Mouse (Mus musculus): ENCODE data around the gene Lrrk2. TPM values are rescaled to one million over a fixed set of nuclear protein-coding genes. Genes with fewer than 3 reads are reported as not detected.

Lrrk2 gene
- polyA plus RNA-seq (2012; rRNA removed), result 1.0 and 1.4 TPM in 2 replicates

GRCm38 (mm10) chr15:91672645-91673568 is at the start of gene Lrrk2:
TSS of gene Lrrk2 (plus strand) at chr15:91673175.
- peak; percentile 43 for DNase-seq
- H3K27me3 ChIP-seq (ENCODE audit: control insufficient read depth, insufficient read depth, low read length), result no peaks in the 10 kb centered on the region
- no peak within 1 kb of the TSS for H3K27ac ChIP-seq (ENCODE audit: control insufficient read depth, insufficient read depth, low read length)
- H3K36me3 ChIP-seq (ENCODE audit: control insufficient read depth, insufficient read depth, low read length), result no peaks in the 10 kb centered on the region
- peak within 1 kb of the TSS; percentile 51 for H3K4me3 ChIP-seq (ENCODE audit: control insufficient read depth, insufficient read depth, low read length)
- WGBS, result 5% methylated on average over 40 of the region's 40 CpGs
- H3K4me1 ChIP-seq (replicated peaks; ENCODE audit: control insufficient read depth, insufficient read depth, low read length), result 0 out of 2 replicates have a peak, but pooled peaks cover 4% of the 10 kb centered on the region
- TF ChIP-seq POLR2A (IDR thresholded peaks at IDR 0.05; ENCODE audit: control insufficient read depth, extremely low read depth, insufficient read depth, low read length, poor library complexity), result no peak
- TF ChIP-seq CTCF (IDR thresholded peaks at IDR 0.05; ENCODE audit: borderline replicate concordance, control insufficient read depth, extremely low read depth, insufficient read depth, low read length, poor library complexity), result no peak

GRCm38 (mm10) chr15:91624475-91624874 is 48.5 kb upstream of the Lrrk2 start:
- H3K27ac ChIP-seq (ENCODE audit: control insufficient read depth, insufficient read depth, low read length), result no peak overlapping the region
- DNase-seq, result no peak

GRCm38 (mm10) chr15:91629137-91629536 is 43.8 kb upstream of the Lrrk2 start:
- no peak overlapping the region for H3K4me3 ChIP-seq (ENCODE audit: control insufficient read depth, insufficient read depth, low read length)
- 28% methylated on average over 3 of the region's 3 CpGs for WGBS
- H3K36me3 ChIP-seq (ENCODE audit: control insufficient read depth, insufficient read depth, low read length), result no peaks in the 10 kb centered on the region
- peaks cover 4% of the 10 kb centered on the region for H3K4me1 ChIP-seq (replicated peaks; ENCODE audit: control insufficient read depth, insufficient read depth, low read length)
- H3K27ac ChIP-seq (ENCODE audit: control insufficient read depth, insufficient read depth, low read length), result no peak overlapping the region
- no peak for DNase-seq
- no peaks in the 10 kb centered on the region for H3K27me3 ChIP-seq (ENCODE audit: control insufficient read depth, insufficient read depth, low read length)
- TF ChIP-seq CTCF (IDR thresholded peaks at IDR 0.05; ENCODE audit: borderline replicate concordance, control insufficient read depth, extremely low read depth, insufficient read depth, low read length, poor library complexity) (no peak), POLR2A (IDR thresholded peaks at IDR 0.05; ENCODE audit: control insufficient read depth, extremely low read depth, insufficient read depth, low read length, poor library complexity) (no peak)

More at GRCm38 (mm10) chr15:91624475-91624874, 48.5 kb upstream of the Lrrk2 start:
- Histone ChIP-seq H3K27me3 (ENCODE audit: control insufficient read depth, insufficient read depth, low read length) (no peaks in the 10 kb centered on the region), H3K36me3 (ENCODE audit: control insufficient read depth, insufficient read depth, low read length) (no peaks in the 10 kb centered on the region), H3K4me3 (ENCODE audit: control insufficient read depth, insufficient read depth, low read length) (no peak overlapping the region), H3K4me1 (replicated peaks; ENCODE audit: control insufficient read depth, insufficient read depth, low read length) (peaks cover 4% of the 10 kb centered on the region)
- TF ChIP-seq POLR2A (IDR thresholded peaks at IDR 0.05; ENCODE audit: control insufficient read depth, extremely low read depth, insufficient read depth, low read length, poor library complexity) (no peak), CTCF (IDR thresholded peaks at IDR 0.05; ENCODE audit: borderline replicate concordance, control insufficient read depth, extremely low read depth, insufficient read depth, low read length, poor library complexity) (no peak)
- WGBS, result 85% methylated on average over 2 of the region's 2 CpGs

- no peaks in the 10 kb centered on the region for H3K27me3 ChIP-seq (ENCODE audit: control insufficient read depth, insufficient read depth, low read length)
- H3K4me3 ChIP-seq (ENCODE audit: control insufficient read depth, insufficient read depth, low read length), result no peak overlapping the region
- H3K27ac ChIP-seq (ENCODE audit: control insufficient read depth, insufficient read depth, low read length), result no peak overlapping the region
- H3K36me3 ChIP-seq (ENCODE audit: control insufficient read depth, insufficient read depth, low read length), result no peaks in the 10 kb centered on the region
- H3K4me1 ChIP-seq (replicated peaks; ENCODE audit: control insufficient read depth, insufficient read depth, low read length), result peaks cover 4% of the 10 kb centered on the region
- TF ChIP-seq POLR2A (IDR thresholded peaks at IDR 0.05; ENCODE audit: control insufficient read depth, extremely low read depth, insufficient read depth, low read length, poor library complexity) (no peak), CTCF (IDR thresholded peaks at IDR 0.05; ENCODE audit: borderline replicate concordance, control insufficient read depth, extremely low read depth, insufficient read depth, low read length, poor library complexity) (no peak)
- no peak for DNase-seq
- 89% methylated on average over 4 of the region's 4 CpGs for WGBS
These were observed 40.5 kb upstream of the Lrrk2 start for GRCm38 (mm10) chr15:91632473-91632872.

GRCm38 (mm10) chr15:91633051-91633450 is 39.9 kb upstream of the Lrrk2 start:
- DNase-seq, result no peak
- no peak overlapping the region for H3K27ac ChIP-seq (ENCODE audit: control insufficient read depth, insufficient read depth, low read length)
- no peaks in the 10 kb centered on the region for H3K36me3 ChIP-seq (ENCODE audit: control insufficient read depth, insufficient read depth, low read length)
- H3K4me3 ChIP-seq (ENCODE audit: control insufficient read depth, insufficient read depth, low read length), result no peak overlapping the region
- H3K27me3 ChIP-seq (ENCODE audit: control insufficient read depth, insufficient read depth, low read length), result no peaks in the 10 kb centered on the region
- H3K4me1 ChIP-seq (replicated peaks; ENCODE audit: control insufficient read depth, insufficient read depth, low read length), result peaks cover 4% of the 10 kb centered on the region
- WGBS, result 92% methylated on average over 9 of the region's 9 CpGs
- TF ChIP-seq CTCF (IDR thresholded peaks at IDR 0.05; ENCODE audit: borderline replicate concordance, control insufficient read depth, extremely low read depth, insufficient read depth, low read length, poor library complexity) (no peak), POLR2A (IDR thresholded peaks at IDR 0.05; ENCODE audit: control insufficient read depth, extremely low read depth, insufficient read depth, low read length, poor library complexity) (no peak)

- 39% methylated on average over 6 of the region's 6 CpGs for WGBS
- TF ChIP-seq CTCF (IDR thresholded peaks at IDR 0.05; ENCODE audit: borderline replicate concordance, control insufficient read depth, extremely low read depth, insufficient read depth, low read length, poor library complexity) (no peak), POLR2A (IDR thresholded peaks at IDR 0.05; ENCODE audit: control insufficient read depth, extremely low read depth, insufficient read depth, low read length, poor library complexity) (no peak)
- H3K36me3 ChIP-seq (ENCODE audit: control insufficient read depth, insufficient read depth, low read length), result no peaks in the 10 kb centered on the region
- H3K27me3 ChIP-seq (ENCODE audit: control insufficient read depth, insufficient read depth, low read length), result no peaks in the 10 kb centered on the region
- no peak for DNase-seq
- peaks cover 4% of the 10 kb centered on the region for H3K4me1 ChIP-seq (replicated peaks; ENCODE audit: control insufficient read depth, insufficient read depth, low read length)
- H3K27ac ChIP-seq (ENCODE audit: control insufficient read depth, insufficient read depth, low read length), result no peak overlapping the region
- no peak overlapping the region for H3K4me3 ChIP-seq (ENCODE audit: control insufficient read depth, insufficient read depth, low read length)
These were observed 39.2 kb upstream of the Lrrk2 start for GRCm38 (mm10) chr15:91633806-91634205.

Measured in thymus, adult 2 months (tissue).